Mouse (Mus musculus): ENCODE data around the gene Efcab9.

Gene Efcab9

GRCm38 (mm10) chr11:32491079-32491478 is 40.8 kb downstream of the Efcab9 start:
- no peak for DNase-seq

DNA sequence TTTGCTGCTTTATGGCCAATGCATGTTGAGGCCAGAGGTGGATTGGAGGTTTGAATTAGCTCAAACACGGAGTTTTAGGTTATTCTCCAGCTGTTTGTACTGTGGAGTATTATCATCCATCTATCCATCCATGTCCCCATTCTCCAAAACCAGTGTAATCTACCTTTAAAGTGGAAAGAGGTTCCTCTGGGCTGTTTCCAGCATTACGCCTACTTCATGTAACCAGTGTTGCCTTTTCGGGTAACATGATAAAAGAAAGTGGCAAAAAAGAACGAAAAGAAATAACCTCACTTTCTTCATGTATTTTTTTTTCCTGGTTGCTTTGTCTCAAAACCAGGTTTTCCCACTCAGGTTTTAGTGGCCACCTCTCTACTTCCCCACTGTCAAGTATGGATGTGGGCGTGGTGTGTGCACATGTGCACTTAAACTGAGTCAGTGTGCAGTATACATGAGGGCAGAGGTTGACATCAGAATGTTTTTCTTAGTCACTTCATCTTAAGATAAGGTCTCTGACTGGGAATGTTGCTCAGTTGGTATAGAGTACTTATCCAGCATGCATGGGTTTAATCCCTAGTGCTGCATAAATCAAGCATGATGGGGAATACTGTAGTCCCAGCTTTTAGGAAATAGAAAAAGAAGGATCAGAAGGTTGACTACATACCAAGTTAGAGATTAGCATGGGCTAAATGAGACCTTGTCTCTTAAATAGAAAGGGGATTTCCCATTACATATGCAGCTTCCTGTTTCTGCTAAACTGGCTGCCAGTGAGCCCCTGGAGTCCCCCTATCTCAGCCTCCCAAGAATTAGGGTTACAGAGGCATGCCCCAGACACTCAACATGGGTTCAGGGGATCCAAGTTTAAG is 42.8 kb downstream of the Efcab9 start:
- no peak for DNase-seq

GRCm38 (mm10) chr11:32488344-32488743 is 43.5 kb downstream of the Efcab9 start:
- DNase-seq = no peak

- DNase-seq = no peak
Measured at GRCm38 (mm10) chr11:32487501-32487900, 44.4 kb downstream of the Efcab9 start.

DNA sequence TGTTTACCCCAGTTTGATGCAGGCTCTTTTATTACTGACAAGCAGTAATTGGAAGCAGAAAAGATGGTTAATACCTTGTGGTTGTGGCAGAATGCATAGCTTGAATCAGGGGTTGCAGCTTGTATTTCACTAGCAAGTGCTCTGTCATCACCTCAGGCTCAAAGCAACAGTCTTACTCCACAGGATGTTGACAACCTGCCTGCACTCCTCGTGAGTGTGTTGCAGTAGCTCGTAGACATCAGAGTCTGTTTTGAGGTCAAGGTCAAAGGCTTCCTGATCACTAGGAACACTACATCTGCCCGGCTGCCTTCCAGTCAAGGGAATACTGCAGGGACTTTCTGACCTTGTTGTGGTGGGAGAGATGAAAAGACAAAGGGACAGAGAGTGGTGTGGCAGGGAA is 45.3 kb downstream of the Efcab9 start:
- DNase-seq = no peak

DNA sequence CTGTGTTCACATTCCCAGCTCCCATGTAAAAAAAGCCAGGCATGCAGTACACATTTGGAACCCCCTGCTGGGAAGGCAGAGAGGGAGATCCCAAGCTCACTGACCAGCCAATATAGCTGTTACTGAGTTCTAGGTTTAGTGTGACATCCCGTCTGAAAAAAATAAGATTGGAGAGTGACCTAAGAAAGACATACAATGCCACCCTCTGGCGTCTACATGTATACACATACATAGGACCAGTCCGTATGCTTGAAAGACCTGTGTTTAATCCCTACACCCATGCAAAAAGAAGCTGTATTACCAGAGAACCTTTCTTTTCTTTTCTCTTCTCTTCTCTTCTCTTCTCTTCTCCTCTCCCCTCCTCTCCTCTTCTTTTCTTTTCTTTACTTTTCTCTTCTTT is 46.6 kb downstream of the Efcab9 start:
- DNase-seq = peak in 1 of 2 experiments; percentile 15

GRCm38 (mm10) chr11:32481525-32481924 is 50.4 kb downstream of the Efcab9 start:
- peak; percentile 26 to 57 for DNase-seq

DNA sequence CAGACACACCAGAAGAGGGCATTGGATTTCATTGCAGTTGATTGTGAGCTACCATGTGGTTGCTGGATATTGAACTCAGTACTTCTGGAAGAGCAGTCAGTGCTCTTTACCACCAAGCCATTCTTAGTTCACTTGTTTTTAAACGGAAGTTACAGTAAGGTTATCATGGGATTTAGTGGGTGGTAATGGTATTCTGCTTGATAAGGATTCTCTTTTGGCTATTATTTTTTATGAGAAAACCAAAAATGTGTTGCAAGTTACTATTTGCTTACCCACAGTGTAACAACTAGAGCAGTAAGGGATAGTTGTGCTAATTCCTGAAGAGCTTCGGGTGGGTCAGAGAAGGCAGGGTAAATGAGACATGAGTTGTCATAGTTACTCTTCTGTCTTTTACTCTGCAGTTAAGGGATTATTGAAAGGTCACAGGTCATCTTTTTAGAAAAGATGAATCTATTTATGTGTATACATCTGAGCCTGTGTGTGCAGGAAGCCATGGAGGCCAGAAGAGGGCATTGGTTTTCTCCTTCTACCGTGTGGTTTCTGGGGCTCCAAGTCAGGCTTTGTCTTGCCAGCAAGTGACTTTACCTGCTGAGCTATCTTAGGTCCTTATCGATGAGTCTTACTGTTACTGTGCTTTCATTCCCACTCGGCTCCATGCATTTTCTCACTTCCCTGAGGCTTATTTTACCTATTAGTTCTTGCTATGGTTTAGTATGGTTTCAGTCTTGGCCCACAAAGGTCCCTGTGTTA is 56.2 kb downstream of the Efcab9 start:
- no peak for DNase-seq

DNA sequence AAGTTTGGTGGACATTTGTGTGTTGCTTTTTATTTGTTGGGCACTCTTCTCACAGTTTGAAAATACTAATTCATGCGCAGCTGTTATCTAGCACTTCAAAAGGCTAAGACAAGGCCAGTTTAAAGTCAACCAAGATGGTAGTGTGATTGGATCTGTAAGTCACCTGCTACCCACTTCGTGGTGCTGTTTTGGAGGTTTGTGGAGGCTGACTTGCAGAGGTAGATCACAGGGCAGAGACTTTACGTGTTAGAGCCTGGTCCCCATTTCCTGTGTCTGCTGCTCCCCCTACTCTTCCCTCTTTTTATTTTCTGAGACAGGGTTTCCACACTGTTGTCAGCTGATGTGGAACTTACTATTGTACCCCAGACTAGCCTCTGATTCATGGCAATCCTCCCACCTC is 57.2 kb downstream of the Efcab9 start:
- DNase-seq = no peak
